Mouse (Mus musculus) layer of hippocampus, adult 8-10 months (tissue): ENCODE measurements around the gene Etv1. TPM values are rescaled to one million over a fixed set of nuclear protein-coding genes. Genes with fewer than 3 reads are reported as not detected.
A peak's percentile ranks its signal among the peaks of the same experiment; 100 is the strongest.

Experiments used
- DNase-seq, 2 experiments: peaks; one replicate each; pipeline ENCODE4 v3.0.0; 2022; ENCODE audit warnings: low spot score in 2 of 2
- total RNA-seq, 4 experiments: library from RNA; stranded (reverse); gene quantifications; 2 replicates each; pipeline ENCODE4 v1.2.4; 2022

Gene Etv1
- total RNA-seq = 100 to 1,000 TPM in 2 of 4 experiments, 10 to 100 TPM in 2; 85.7 to 115 (median 103) TPM

GRCm38 (mm10) chr12:38779186-38779777 is at the start of gene Etv1:
TSS of gene Etv1 (plus strand) at chr12:38779380.
- peak in 1 of 2 experiments; percentile 11 for DNase-seq

- DNase-seq = no peak
These were observed 49.5 kb upstream of the Etv1 start for GRCm38 (mm10) chr12:38729661-38730060.

DNA sequence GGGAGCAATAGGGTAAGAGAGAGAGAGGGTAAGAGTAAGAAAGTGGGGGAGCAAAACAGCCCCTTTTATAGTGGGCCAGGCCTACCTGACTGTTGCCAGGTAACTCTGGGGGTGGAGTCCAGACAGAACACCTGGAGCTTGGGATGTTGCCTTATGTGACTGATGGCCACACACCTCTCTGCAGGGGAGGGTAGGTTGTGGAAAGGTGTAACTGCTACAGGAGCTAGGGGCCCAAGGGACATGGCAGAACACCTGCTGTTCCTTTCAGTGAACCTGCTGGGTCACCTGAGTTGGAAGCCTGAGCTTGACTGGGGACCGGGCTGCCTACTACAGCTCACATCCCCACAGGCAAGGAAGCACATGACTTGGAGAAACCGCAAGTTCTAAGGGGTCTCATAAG is 48.4 kb upstream of the Etv1 start:
- no peak for DNase-seq

DNA sequence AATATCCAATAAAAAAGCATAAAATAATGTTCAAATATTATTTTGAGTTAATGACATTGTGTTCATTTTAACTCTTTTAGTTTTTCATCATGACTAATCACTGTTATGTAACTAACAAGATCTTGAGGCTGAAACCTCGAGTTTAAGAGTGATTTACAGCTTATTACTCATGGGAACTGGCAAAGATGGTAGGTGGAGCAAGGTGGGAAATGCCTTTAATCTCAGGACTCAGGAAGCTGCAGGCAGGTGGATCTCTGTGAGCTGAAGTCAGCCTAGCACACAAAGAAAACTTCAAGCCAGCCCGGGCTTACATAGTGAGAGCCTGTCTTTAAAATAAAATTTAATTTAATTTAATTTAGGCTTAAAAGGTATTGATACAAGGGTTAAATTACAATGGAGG is 19.9 kb upstream of the Etv1 start:
- DNase-seq = no peak

DNA sequence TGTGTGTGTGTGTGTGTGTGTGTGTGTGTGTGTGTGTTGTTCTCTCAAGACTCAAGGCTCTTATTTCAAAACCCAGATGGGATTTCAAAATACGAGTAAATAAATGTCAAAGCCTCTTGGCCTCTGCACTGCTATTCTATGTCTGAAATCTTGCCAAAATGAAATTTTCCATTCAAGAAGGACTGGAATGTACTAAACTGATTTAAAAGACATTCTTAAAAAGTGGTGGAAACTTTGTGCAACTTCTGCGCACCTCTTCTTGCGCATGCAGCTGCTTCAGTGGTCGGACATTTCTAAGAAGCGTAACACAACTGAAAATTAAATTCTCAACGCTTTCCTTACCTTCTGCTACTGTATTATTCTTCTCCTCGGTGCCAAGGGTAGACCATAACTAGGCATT is 1.9 kb upstream of the Etv1 start:
- no peak for DNase-seq

- no peak for DNase-seq
These were observed 1.3 kb upstream of the Etv1 start for GRCm38 (mm10) chr12:38777957-38778298.

- peak; percentile 79 to 80 for DNase-seq
These were observed 693 bp upstream of the Etv1 start for GRCm38 (mm10) chr12:38778299-38779075.

DNA sequence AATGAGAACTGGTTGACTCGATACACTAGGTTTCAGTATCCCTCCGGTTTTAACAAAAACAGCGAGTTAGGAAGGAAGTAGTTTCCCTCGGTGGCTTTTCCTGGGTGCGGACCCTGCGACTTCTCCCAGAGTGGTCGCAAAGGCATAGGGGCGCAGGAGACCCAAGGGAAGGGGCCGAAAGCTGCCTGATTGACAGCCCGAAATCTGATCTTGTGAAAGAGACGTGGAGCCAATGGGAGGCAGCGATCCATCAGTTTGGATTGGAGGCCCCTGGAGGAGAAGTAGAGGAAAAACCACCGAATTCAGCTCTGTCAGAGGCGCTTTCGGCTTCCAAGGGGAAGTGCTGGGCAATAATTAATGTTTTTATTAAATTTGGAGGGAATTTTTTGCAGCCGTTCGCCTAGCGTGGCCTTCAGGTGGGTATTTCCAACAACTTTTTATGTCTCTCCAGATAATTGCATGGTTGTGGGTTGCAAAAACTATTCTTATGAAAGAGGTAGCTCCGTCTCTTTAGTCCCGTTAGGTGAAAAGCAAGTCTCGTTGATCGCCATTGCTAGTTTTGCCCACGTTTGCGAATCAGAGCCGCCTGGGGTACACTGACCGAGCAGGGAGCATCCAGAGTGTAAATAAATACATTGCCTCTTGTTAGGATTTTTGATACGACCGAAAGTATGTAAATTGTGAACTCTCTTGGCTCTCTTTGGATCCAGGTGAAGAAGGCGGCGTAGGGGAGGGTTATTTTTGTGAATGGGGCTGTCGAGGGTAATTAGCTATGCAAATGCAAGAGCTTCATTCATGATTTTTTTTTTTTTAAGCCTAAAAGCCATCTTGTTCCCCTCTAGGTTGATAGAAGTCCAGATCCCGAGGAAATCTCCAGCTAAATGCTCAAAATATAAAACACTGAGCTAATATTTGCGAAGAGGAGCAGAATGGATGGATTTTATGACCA is 1.1 kb downstream of the Etv1 start:
- peak; percentile 68 to 70 for DNase-seq

DNA sequence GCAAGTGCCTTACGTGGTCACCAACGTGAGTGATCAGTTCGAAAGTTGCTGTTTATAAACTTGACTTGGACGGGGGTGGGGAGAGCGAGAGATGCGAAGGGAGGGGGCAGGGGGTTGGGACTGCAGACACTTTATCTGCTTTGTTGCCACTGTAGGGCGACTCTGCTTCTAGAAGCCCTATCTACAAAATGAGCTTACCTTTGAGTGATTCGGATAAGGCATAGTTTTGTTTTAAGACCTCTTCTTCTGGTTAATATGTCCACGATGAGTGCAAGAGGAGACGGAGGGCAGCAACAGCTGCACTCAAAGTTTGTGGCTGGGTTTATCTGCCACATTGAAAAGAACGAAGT is 1.8 kb downstream of the Etv1 start:
- peak in 1 of 2 experiments; percentile 5 for DNase-seq

- no peak for DNase-seq
These were observed 2.5 kb downstream of the Etv1 start for GRCm38 (mm10) chr12:38781686-38782085.

DNA sequence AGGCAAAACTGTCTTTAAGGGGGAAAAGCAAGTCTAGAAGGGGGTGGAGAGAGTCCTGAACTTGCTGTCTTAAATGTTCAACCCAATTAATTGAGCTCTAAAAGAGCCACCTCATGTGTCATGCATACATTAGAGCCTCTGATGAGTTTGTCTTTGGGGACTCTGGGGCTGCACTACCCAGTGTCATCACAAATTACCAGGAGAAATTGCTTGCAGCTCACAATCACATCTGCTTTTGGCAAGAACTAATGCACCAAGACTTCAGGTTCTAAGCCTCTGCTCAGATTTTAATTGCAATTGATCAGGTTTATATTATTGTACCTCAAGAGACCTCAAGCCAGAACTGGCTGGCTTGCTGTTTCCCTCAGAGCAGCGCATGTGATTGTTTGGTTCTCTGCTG is 4.1 kb downstream of the Etv1 start:
- DNase-seq = no peak

- DNase-seq = no peak
These were observed 5.0 kb downstream of the Etv1 start for GRCm38 (mm10) chr12:38784221-38784620.

- DNase-seq = no peak
These were observed 7.4 kb downstream of the Etv1 start for GRCm38 (mm10) chr12:38786571-38786970.

- no peak for DNase-seq
These were observed 8.5 kb downstream of the Etv1 start for GRCm38 (mm10) chr12:38787704-38788103.

- peak in 1 of 2 experiments; percentile 23 for DNase-seq
These were observed 9.4 kb downstream of the Etv1 start for GRCm38 (mm10) chr12:38788621-38789020.

GRCm38 (mm10) chr12:38789789-38790355 is 10.7 kb downstream of the Etv1 start:
- peak in 1 of 2 experiments; percentile 14 for DNase-seq

- no peak for DNase-seq
These were observed 13.9 kb downstream of the Etv1 start for GRCm38 (mm10) chr12:38793076-38793475.

GRCm38 (mm10) chr12:38793697-38794096 is 14.5 kb downstream of the Etv1 start:
- no peak for DNase-seq

DNA sequence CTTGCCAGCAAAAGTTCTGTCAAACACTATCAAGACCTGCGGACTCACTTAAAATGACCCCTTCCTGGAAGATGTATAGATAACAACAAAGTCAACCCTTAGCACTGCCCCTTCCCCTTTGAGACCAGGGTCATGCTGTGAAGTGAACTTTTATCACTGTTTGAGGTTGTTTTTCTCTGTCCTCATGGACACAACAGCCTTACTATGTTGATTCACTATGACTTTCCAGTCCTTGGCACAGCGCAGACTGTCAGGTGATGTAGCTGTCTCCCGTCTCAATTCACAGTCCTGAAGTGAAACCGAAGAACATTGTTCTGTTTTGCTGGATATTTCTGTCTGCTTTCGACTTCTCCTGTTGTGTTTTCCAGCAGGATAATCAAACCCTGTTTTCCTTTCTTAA is 27.9 kb downstream of the Etv1 start:
- DNase-seq = no peak

GRCm38 (mm10) chr12:38812392-38812791 is 33.2 kb downstream of the Etv1 start:
- DNase-seq = no peak

DNA sequence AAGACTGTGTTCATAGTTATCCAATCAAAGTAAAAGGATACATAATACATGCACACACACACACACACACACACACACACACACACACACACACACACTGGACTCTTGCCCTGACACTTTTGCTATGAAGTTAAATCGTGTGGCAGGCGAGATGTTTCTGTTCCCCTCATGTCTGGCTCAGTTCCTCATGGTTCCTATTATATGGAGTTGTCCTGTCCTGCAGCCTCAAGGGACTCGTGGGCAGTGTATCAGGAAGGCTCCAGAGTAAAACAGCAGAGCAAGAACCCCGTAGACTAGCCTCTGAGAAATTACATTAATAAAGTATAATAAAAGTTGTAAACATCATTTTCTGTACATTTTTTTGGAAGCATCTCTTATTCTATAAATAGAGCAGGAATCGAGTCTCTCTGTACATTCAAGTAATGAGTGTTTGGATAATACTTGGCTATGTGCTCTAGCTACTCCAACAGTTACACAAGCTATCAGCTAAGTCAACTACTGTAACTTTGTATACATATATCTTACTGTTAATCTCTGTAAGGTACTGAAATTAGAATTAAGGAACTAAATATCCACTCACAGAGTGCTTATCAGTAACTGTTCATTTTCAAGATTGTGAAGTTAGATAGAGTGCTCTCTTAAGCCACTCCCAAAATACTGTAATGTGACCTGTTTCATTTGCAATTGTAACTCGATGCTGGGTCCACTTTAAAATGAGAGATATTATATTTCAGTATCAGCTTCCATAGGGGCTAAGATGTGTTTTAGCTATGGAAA is 35.0 kb downstream of the Etv1 start:
- no peak for DNase-seq
